Mouse (Mus musculus) kidney, adult 10 weeks (tissue): Measurements from ENCODE around the gene Fbxl13. TPM values are rescaled to one million over a fixed set of nuclear protein-coding genes. Genes with fewer than 3 reads are reported as not detected.

Experiments
- polyA plus RNA-seq: library from polyadenylated mRNA; stranded (reverse); fragments of 350-450 nt; fragmentation: Illumina TruSeq; extraction: RNeasy Lipid Tissue Mini Kit (QIAGEN cat#74804); gene quantifications from one replicate; pipeline ENCODE4 v1.2.3, GENCODE M21; 2014; ENCODE audit warnings: low read depth, low replicate concordance

The Fbxl13 gene
- not detected for polyA plus RNA-seq

DNA sequence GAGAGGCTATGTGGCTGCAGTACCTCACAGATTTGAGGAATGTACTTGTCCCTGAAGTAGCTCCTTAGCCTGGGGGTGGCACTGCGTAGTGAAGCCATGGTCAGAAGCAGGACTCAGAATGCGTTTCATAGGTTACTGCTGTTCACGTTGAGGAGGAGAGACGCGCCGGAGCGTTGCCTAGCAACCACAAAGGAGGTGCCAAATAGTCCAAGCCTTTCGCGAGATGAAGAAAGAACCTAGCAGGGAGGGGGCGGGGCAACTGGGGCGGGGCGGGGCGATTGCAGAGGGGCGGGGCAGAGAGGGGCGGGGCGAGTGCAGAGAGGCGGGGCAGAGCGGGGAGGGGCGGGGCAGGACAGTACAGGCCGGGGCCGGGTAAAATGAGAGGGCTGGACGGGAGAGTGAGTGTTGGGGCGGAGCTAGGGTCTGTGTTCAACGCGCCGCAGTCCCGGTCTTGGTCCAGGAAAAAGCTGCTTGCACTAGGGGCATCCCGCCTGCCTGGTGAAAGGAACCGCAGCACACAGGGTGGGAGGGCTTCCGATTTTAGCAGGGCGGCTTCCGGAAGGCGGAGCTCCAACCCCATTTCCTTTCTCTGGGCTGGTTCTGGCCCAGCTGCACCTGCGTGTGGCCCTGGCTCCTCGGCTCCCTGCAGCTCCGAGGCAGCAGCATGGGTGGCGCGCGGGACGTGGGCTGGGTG is at the start of gene Fbxl13, which contains the start of gene Armc10:
Gene Fbxl13, minus strand, starts transcription at position 196 of the 694 bp plus-strand sequence.
Gene Armc10, plus strand, starts transcription at position 375 of the 694 bp plus-strand sequence.

GRCm38 (mm10) chr5:21543409-21544201 is 101.8 kb downstream of the Fbxl13 start, which contains the start of gene Lrrc17:
Lrrc17 (plus strand) TSS chr5:21543559.

Other genes starting within 250 kb of the Fbxl13 start
- gene Ccdc146, start 221.0 kb downstream of the Fbxl13 start, polyA plus RNA-seq = not detected
- 15.6 TPM for gene Fam185a, start 220.7 kb downstream of the Fbxl13 start, polyA plus RNA-seq
- 0.93 TPM for gene Lrrc17, start 102.1 kb downstream of the Fbxl13 start, polyA plus RNA-seq
- 45.9 TPM for gene Armc10, start 179 bp upstream of the Fbxl13 start, polyA plus RNA-seq
- gene Napepld, start 55.8 kb upstream of the Fbxl13 start, polyA plus RNA-seq = 13.5 TPM
- gene Pmpcb, start 91.5 kb upstream of the Fbxl13 start, polyA plus RNA-seq = 914 TPM
- gene Dnajc2, start 139.6 kb upstream of the Fbxl13 start, polyA plus RNA-seq = 93.1 TPM
- gene Psmc2, start 139.6 kb upstream of the Fbxl13 start, polyA plus RNA-seq = 82.1 TPM
- gene Slc26a5, start 220.0 kb upstream of the Fbxl13 start, polyA plus RNA-seq = not detected